Mouse (Mus musculus): ENCODE results near the gene A730061H03Rik. TPM values are rescaled to one million over a fixed set of nuclear protein-coding genes. Genes with fewer than 3 reads are reported as not detected.
A peak's percentile ranks its signal among the peaks of the same experiment; 100 is the strongest.

Gene A730061H03Rik
- polyA plus RNA-seq, 1 experiment from 2014 or later, result 2.2 TPM

GRCm38 (mm10) chr14:55558740-55559448 is 1.3 kb downstream of the A730061H03Rik start:
- ATAC-seq, result no peak
- H3K9ac ChIP-seq, result no peak overlapping the region
- H3K4me2 ChIP-seq (replicated peaks), result peak overlapping the region; percentile 68
- WGBS, result 52% methylated on average over 6 of the region's 6 CpGs
- peak overlapping the region; percentile 97; the same call in 1 of the 2 replicates for H3K27ac ChIP-seq
- no peak overlapping the region for H3K4me3 ChIP-seq (replicated peaks)
- H3K9me3 ChIP-seq, result no peaks in the 10 kb centered on the region
- peaks cover 13% of the 10 kb centered on the region for H3K4me1 ChIP-seq (replicated peaks)
- H3K36me3 ChIP-seq, result no peaks in the 10 kb centered on the region
- H3K27me3 ChIP-seq (replicated peaks), result no peaks in the 10 kb centered on the region

- 86% methylated on average over 3 of the region's 3 CpGs for WGBS
- no peak overlapping the region for H3K9ac ChIP-seq
- peaks cover 13% of the 10 kb centered on the region for H3K4me1 ChIP-seq (replicated peaks)
- no peaks in the 10 kb centered on the region for H3K27me3 ChIP-seq (replicated peaks)
- H3K27ac ChIP-seq, result 0 out of 2 replicates have a peak overlapping the region, but pooled peaks have one; percentile 64
- no peak overlapping the region for H3K4me3 ChIP-seq (replicated peaks)
- H3K4me2 ChIP-seq (replicated peaks), result no peak overlapping the region
- no peaks in the 10 kb centered on the region for H3K9me3 ChIP-seq
- ATAC-seq, result no peak
- H3K36me3 ChIP-seq, result no peaks in the 10 kb centered on the region
Measured at GRCm38 (mm10) chr14:55557587-55557986, 2.6 kb downstream of the A730061H03Rik start.

GRCm38 (mm10) chr14:55557003-55557402 is 3.2 kb downstream of the A730061H03Rik start:
- no peak overlapping the region for H3K9ac ChIP-seq
- ATAC-seq, result no peak
- H3K4me3 ChIP-seq (replicated peaks), result no peak overlapping the region
- no peaks in the 10 kb centered on the region for H3K27me3 ChIP-seq (replicated peaks)
- peak overlapping the region; percentile 64; the same call in 1 of the 2 replicates for H3K27ac ChIP-seq
- H3K4me2 ChIP-seq (replicated peaks), result 0 out of 2 replicates have a peak overlapping the region, but pooled peaks have one; percentile 17
- peaks cover 10% of the 10 kb centered on the region for H3K4me1 ChIP-seq (replicated peaks)
- no peaks in the 10 kb centered on the region for H3K9me3 ChIP-seq
- no peaks in the 10 kb centered on the region for H3K36me3 ChIP-seq
- 25% methylated on average over 5 of the region's 5 CpGs for WGBS

DNA sequence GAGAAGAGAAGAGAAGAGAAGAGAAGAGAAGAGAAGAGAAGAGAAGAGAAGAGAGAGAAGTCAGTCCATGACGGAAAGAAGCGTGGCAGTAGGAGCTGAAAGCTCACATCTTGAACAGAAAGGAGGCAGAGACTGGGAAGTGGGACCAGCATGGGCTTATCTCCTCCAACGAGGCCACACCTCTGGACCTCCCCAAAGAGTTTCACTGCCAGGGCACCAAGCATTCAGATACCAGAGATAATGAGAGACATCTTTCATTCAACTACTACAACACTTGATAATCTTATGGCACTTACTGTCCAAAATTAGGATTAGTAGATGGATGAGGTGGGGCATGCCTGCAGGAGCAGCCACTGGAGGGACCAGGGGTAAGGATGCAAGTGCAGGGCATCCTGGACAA is 4.4 kb downstream of the A730061H03Rik start:
- H3K4me2 ChIP-seq (replicated peaks), result no peak overlapping the region
- no peaks in the 10 kb centered on the region for H3K27me3 ChIP-seq (replicated peaks)
- H3K27ac ChIP-seq, result no peak overlapping the region
- no peaks in the 10 kb centered on the region for H3K36me3 ChIP-seq
- no peaks in the 10 kb centered on the region for H3K4me1 ChIP-seq (replicated peaks)
- no peaks in the 10 kb centered on the region for H3K9me3 ChIP-seq
- no peak overlapping the region for H3K4me3 ChIP-seq (replicated peaks)
- ATAC-seq, result no peak
- H3K9ac ChIP-seq, result no peak overlapping the region
- 75% methylated on average over 3 of the region's 3 CpGs for WGBS

GRCm38 (mm10) chr14:55554635-55555034 is 5.6 kb downstream of the A730061H03Rik start:
- H3K4me3 ChIP-seq (replicated peaks), result no peak overlapping the region
- H3K9me3 ChIP-seq, result no peaks in the 10 kb centered on the region
- no peak overlapping the region for H3K9ac ChIP-seq
- no peak overlapping the region for H3K4me2 ChIP-seq (replicated peaks)
- H3K27ac ChIP-seq, result no peak overlapping the region
- no peaks in the 10 kb centered on the region for H3K27me3 ChIP-seq (replicated peaks)
- H3K36me3 ChIP-seq, result no peaks in the 10 kb centered on the region
- no peaks in the 10 kb centered on the region for H3K4me1 ChIP-seq (replicated peaks)
- peak; percentile 44; the same call in 1 of the 2 replicates for ATAC-seq

DNA sequence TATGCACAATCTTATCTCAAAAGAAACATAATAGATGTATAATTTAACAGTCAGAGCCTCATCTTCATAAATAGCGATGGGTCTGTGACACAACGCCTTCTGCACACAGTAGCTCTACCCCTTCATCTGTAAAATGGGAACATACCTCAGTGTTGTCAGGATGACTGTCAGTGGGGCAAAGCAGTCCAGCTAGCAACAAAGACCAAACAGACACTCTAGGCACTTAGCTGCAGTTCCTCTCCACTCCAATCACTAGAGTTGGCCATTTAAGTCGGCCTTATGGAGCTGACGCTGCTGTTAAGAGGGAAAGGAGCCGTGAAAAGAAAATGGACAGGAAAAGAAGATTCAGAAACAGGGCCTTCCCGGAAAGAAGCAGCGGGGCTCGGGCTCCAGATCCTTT is 8.4 kb downstream of the A730061H03Rik start:
- no peak overlapping the region for H3K4me3 ChIP-seq (replicated peaks)
- H3K4me1 ChIP-seq (replicated peaks), result no peaks in the 10 kb centered on the region
- 89% methylated on average over 8 of the region's 8 CpGs for WGBS
- no peak overlapping the region for H3K4me2 ChIP-seq (replicated peaks)
- H3K27ac ChIP-seq, result no peak overlapping the region
- H3K27me3 ChIP-seq (replicated peaks), result no peaks in the 10 kb centered on the region
- H3K9me3 ChIP-seq, result no peaks in the 10 kb centered on the region
- peaks cover 14% of the 10 kb centered on the region for H3K36me3 ChIP-seq
- H3K9ac ChIP-seq, result no peak overlapping the region
- no peak for ATAC-seq

DNA sequence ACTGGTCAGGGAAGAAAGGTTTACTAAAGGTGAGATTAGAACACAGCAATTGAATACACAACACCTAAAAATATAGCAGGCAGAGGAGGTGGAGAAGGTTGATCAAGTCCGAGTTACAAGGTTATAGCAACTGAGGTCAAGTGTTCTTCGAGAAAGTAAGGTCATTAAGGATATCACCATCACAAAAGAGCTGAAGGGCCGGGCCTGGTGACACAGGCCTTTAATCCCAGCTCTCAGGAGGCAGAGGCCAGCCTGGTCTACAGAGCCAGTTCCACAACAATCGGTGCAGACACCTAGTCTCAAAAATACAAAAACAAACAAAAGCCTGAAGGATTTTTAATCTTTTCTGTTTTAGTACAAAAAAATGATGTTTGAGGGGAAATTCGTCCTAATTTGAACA is 8.9 kb downstream of the A730061H03Rik start:
- ATAC-seq, result no peak

GRCm38 (mm10) chr14:55550191-55550590 is 10.0 kb downstream of the A730061H03Rik start:
- H3K4me1 ChIP-seq (replicated peaks), result no peaks in the 10 kb centered on the region
- no peaks in the 10 kb centered on the region for H3K9me3 ChIP-seq
- H3K4me2 ChIP-seq (replicated peaks), result no peak overlapping the region
- no peak for ATAC-seq
- no peak overlapping the region for H3K27ac ChIP-seq
- H3K36me3 ChIP-seq, result peaks cover 25% of the 10 kb centered on the region
- H3K27me3 ChIP-seq (replicated peaks), result no peaks in the 10 kb centered on the region
- H3K9ac ChIP-seq, result no peak overlapping the region
- WGBS, result 90% methylated on average over 6 of the region's 6 CpGs
- H3K4me3 ChIP-seq (replicated peaks), result no peak overlapping the region

More for the DNA sequence above, 8.9 kb downstream of the A730061H03Rik start:
- H3K9ac ChIP-seq, result no peak overlapping the region
- H3K4me3 ChIP-seq (replicated peaks), result no peak overlapping the region
- H3K4me2 ChIP-seq (replicated peaks), result no peak overlapping the region
- H3K4me1 ChIP-seq (replicated peaks), result no peaks in the 10 kb centered on the region
- no peaks in the 10 kb centered on the region for H3K27me3 ChIP-seq (replicated peaks)
- no peaks in the 10 kb centered on the region for H3K9me3 ChIP-seq
- peaks cover 17% of the 10 kb centered on the region for H3K36me3 ChIP-seq
- H3K27ac ChIP-seq, result no peak overlapping the region
- WGBS, result 74% methylated on average over 5 of the region's 5 CpGs

- H3K9ac ChIP-seq, result no peak overlapping the region
- ATAC-seq, result no peak
- H3K9me3 ChIP-seq, result no peaks in the 10 kb centered on the region
- WGBS, result 85% methylated on average over 9 of the region's 9 CpGs
- no peak overlapping the region for H3K4me2 ChIP-seq (replicated peaks)
- no peak overlapping the region for H3K27ac ChIP-seq
- no peak overlapping the region for H3K4me3 ChIP-seq (replicated peaks)
- H3K36me3 ChIP-seq, result peaks cover 41% of the 10 kb centered on the region
- H3K27me3 ChIP-seq (replicated peaks), result no peaks in the 10 kb centered on the region
- H3K4me1 ChIP-seq (replicated peaks), result peaks cover 15% of the 10 kb centered on the region
Measured at GRCm38 (mm10) chr14:55544334-55544733, 15.9 kb downstream of the A730061H03Rik start.

- Histone ChIP-seq H3K9ac (no peak overlapping the region), H3K4me2 (replicated peaks) (no peak overlapping the region), H3K27ac (no peak overlapping the region), H3K36me3 (peaks cover 28% of the 10 kb centered on the region), H3K9me3 (no peaks in the 10 kb centered on the region), H3K27me3 (replicated peaks) (no peaks in the 10 kb centered on the region), H3K4me3 (replicated peaks) (no peak overlapping the region), H3K4me1 (replicated peaks) (peaks cover 15% of the 10 kb centered on the region)
- 94% methylated on average over 12 of the region's 12 CpGs for WGBS
- ATAC-seq, result no peak
Measured at GRCm38 (mm10) chr14:55542268-55542667, 17.9 kb downstream of the A730061H03Rik start.

GRCm38 (mm10) chr14:55540787-55541321 is 19.4 kb downstream of the A730061H03Rik start:
- Histone ChIP-seq H3K4me3 (replicated peaks) (peak overlapping the region; percentile 52), H3K36me3 (peaks cover 20% of the 10 kb centered on the region; the same call in 1 of the 2 replicates), H3K9ac (peak overlapping the region; percentile 60), H3K4me2 (replicated peaks) (peak overlapping the region; percentile 71), H3K9me3 (no peaks in the 10 kb centered on the region), H3K4me1 (replicated peaks) (peaks cover 15% of the 10 kb centered on the region), H3K27ac (peak overlapping the region; percentile 90), H3K27me3 (replicated peaks) (no peaks in the 10 kb centered on the region)
- 0% methylated on average over 10 of the region's 10 CpGs for WGBS
- peak; percentile 72 for ATAC-seq

GRCm38 (mm10) chr14:55540067-55540786 is 20.0 kb downstream of the A730061H03Rik start, which contains the start of gene Pck2:
Gene Pck2, plus strand, starts transcription at chr14:55540266.
- Histone ChIP-seq H3K4me2 (replicated peaks) (peak within 1 kb of the TSS; percentile 71), H3K4me3 (replicated peaks) (peak within 1 kb of the TSS; percentile 52), H3K9me3 (no peaks in the 10 kb centered on the region), H3K27me3 (replicated peaks) (no peaks in the 10 kb centered on the region), H3K4me1 (replicated peaks) (peaks cover 15% of the 10 kb centered on the region), H3K9ac (peak within 1 kb of the TSS; percentile 60), H3K27ac (peak within 1 kb of the TSS; percentile 90), H3K36me3 (peaks cover 17% of the 10 kb centered on the region; the same call in 1 of the 2 replicates)
- peak; percentile 97 for ATAC-seq
- under 1% methylated on average over 32 of the region's 32 CpGs for WGBS

Measured in intestine, embryonic 15.5 days (tissue).